Mouse (Mus musculus): ENCODE results near the gene Ttc3. TPM values are rescaled to one million over a fixed set of nuclear protein-coding genes. Genes with fewer than 3 reads are reported as not detected.

Ttc3 gene
- polyA plus RNA-seq, 1 experiment from 2014 or later = 68.9 TPM

DNA sequence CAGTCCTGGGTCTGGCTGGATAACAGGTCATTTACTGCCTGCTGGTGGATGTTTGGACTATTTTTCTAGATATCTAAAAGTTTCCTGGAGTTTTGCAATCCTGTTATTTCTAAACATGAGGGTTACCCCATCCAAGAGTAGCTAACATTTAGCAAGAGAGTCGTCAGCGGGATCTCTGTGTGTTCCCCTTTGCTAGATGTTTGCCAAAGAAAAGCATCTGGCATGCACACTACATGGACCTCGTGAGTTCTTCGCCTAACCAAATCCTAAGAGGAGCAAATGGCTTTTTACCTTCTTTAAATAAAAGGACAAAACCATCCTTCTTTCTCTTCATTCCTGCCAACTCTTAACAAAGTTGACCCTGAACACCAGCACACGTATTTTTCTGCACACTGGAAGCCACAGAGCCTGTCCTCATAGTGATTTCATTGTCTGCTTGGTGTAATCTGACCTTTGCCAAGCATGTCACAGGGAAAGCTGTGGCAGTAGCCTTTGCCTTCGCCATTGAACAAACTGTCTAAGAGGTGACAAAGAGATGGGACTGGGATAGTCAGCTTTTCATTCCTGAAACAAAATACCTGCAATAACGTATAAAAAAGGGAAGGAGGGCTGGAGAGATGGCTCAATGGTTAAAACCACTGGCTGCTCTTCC is 23.2 kb upstream of the Ttc3 start:
- Histone ChIP-seq H3K4me1 (ENCODE audit: insufficient read depth, low read depth, low read length) (no peaks in the 10 kb centered on the region), H3K4me2 (replicated peaks; ENCODE audit: low read depth, low read length) (no peak overlapping the region), H3K4me3 (ENCODE audit: low read depth, low read length) (no peak overlapping the region), H3K9me3 (ENCODE audit: low read length) (no peaks in the 10 kb centered on the region), H3K9ac (replicated peaks; ENCODE audit: low read depth) (no peak overlapping the region), H3K36me3 (ENCODE audit: insufficient read depth, low read length) (no peaks in the 10 kb centered on the region), H3K27me3 (replicated peaks; ENCODE audit: insufficient read depth, low read length) (no peaks in the 10 kb centered on the region), H3K27ac (ENCODE audit: low read length) (no peak overlapping the region)
- DNase-seq (ENCODE audit: low spot score) (peak; percentile 80), ATAC-seq (peak; percentile 65)
- TF ChIP-seq EP300 (IDR thresholded peaks at IDR 0.05) (no peak), CTCF (IDR thresholded peaks at IDR 0.05) (0 out of 2 replicates have a peak, but pooled peaks have one; percentile 29)
- WGBS = 44% methylated on average over 7 of the region's 7 CpGs

DNA sequence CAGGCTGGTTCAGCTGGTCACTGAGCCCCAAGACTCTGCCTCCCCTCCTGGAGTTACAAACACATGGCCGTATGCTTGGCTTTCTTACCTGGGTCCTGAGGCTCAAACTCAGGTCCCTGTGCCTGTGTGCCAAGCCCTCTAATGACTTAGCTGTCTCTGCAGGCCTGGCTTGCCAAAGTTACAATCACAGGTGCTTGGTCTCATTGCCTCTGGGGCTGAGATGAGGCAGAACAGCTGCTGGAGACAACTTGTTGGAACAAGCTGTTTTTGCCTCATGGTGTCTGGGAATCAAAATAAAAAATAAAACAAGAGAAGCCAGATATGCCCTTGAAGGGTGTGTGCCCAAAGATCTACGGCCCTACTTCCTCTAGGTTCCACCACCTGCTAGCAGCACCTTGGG is 21.6 kb upstream of the Ttc3 start:
- no peak for ATAC-seq
- H3K4me3 ChIP-seq (ENCODE audit: low read depth, low read length) = no peak overlapping the region
- no peak for TF ChIP-seq EP300 (IDR thresholded peaks at IDR 0.05)
- TF ChIP-seq CTCF (IDR thresholded peaks at IDR 0.05) = no peak
- no peak for DNase-seq (ENCODE audit: low spot score)
- whole genome bisulfite sequencing = 88% methylated on average over 2 of the region's 2 CpGs
- no peak overlapping the region for H3K27ac ChIP-seq (ENCODE audit: low read length)
- no peaks in the 10 kb centered on the region for H3K36me3 ChIP-seq (ENCODE audit: insufficient read depth, low read length)
- H3K9me3 ChIP-seq (ENCODE audit: low read length) = no peaks in the 10 kb centered on the region
- no peak overlapping the region for H3K4me2 ChIP-seq (replicated peaks; ENCODE audit: low read depth, low read length)
- H3K27me3 ChIP-seq (replicated peaks; ENCODE audit: insufficient read depth, low read length) = no peaks in the 10 kb centered on the region
- no peak overlapping the region for H3K9ac ChIP-seq (replicated peaks; ENCODE audit: low read depth)
- no peaks in the 10 kb centered on the region for H3K4me1 ChIP-seq (ENCODE audit: insufficient read depth, low read depth, low read length)

DNA sequence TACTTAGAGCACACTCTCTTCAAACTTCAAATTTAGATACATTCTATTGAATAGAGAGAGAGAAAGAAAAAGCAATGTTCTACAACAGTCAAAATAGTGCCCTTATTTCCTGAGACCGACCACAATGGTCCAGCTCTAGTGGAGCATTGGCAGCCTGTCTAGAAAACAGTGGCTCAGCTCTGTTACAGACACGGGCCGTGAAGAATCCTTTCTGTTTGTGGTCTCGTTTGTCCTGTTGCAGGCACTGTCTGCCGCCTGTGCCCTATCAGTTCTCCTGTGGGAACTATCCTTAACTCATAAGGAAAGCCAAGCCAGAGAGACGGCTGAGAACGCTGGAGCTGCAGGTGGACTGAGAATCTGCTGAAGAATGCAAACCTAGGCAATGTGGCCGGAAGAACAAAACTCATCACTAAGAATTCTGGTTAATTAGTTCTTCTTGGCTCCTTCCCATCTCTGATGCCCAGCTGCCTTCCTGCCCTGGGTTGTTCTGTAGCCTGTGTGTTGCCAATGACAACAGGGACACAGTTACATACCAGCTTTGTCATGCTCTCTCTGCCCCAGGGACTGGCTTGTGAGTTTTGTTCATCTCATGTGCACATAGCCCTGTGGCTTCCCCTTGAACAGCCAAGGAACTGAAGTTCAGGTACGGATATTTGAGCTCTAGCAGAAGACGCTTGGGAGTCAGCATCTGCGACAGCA is 20.7 kb upstream of the Ttc3 start:
- Histone ChIP-seq H3K36me3 (ENCODE audit: insufficient read depth, low read length) (no peaks in the 10 kb centered on the region), H3K27me3 (replicated peaks; ENCODE audit: insufficient read depth, low read length) (no peaks in the 10 kb centered on the region), H3K27ac (ENCODE audit: low read length) (no peak overlapping the region), H3K4me1 (ENCODE audit: insufficient read depth, low read depth, low read length) (no peaks in the 10 kb centered on the region), H3K4me2 (replicated peaks; ENCODE audit: low read depth, low read length) (no peak overlapping the region), H3K4me3 (ENCODE audit: low read depth, low read length) (no peak overlapping the region), H3K9me3 (ENCODE audit: low read length) (no peaks in the 10 kb centered on the region), H3K9ac (replicated peaks; ENCODE audit: low read depth) (no peak overlapping the region)
- 62% methylated on average over 11 of the region's 11 CpGs for WGBS
- ATAC-seq (no peak), DNase-seq (ENCODE audit: low spot score) (no peak)
- TF ChIP-seq EP300 (IDR thresholded peaks at IDR 0.05) (no peak), CTCF (IDR thresholded peaks at IDR 0.05) (no peak)

DNA sequence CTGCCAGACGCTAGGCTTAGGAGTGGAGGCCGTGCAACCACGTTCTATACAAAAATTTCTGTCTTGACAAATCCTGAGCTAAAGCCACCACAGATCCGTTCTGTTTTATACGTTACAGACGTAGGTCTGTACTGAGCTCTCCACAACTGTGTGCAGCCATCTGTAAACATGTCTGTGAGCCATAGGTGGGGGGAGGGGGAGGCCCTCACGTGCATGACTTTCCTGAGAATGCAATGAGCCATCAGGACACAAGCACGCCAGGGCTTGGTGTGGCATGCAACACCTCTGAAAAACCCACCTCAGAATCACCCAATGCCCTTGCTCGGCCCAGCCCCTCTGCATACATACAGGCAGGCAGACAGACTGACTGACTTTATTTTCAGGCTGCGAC is 20.1 kb upstream of the Ttc3 start:
- Histone ChIP-seq H3K9me3 (ENCODE audit: low read length) (no peaks in the 10 kb centered on the region), H3K4me3 (ENCODE audit: low read depth, low read length) (no peak overlapping the region), H3K27ac (ENCODE audit: low read length) (no peak overlapping the region), H3K36me3 (ENCODE audit: insufficient read depth, low read length) (no peaks in the 10 kb centered on the region), H3K4me2 (replicated peaks; ENCODE audit: low read depth, low read length) (no peak overlapping the region), H3K4me1 (ENCODE audit: insufficient read depth, low read depth, low read length) (no peaks in the 10 kb centered on the region), H3K27me3 (replicated peaks; ENCODE audit: insufficient read depth, low read length) (no peaks in the 10 kb centered on the region), H3K9ac (replicated peaks; ENCODE audit: low read depth) (no peak overlapping the region)
- DNase-seq (ENCODE audit: low spot score) (no peak), ATAC-seq (no peak)
- no peak for TF ChIP-seq EP300 (IDR thresholded peaks at IDR 0.05)
- TF ChIP-seq CTCF (IDR thresholded peaks at IDR 0.05) = no peak
- WGBS = 55% methylated on average over 10 of the region's 10 CpGs

DNA sequence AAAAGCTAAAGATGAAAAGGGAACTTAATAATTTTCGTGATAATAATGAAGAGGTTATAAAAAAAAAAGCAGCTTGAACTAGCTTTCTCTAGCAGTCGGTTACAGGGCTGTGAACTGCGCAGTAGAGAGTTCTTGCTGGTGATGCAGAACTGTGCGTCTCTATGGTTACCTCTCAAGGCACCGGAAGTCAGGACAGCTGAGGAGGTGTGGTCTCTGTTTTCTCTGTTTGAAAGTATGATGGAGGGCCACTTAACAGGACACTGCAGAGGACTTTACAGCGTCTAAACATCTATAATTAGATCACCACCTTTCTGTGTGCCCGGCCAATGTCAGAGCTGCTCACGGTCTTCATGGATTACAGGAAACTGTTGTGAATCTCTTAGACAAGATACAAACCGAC is 16.0 kb upstream of the Ttc3 start:
- no peak overlapping the region for H3K27ac ChIP-seq (ENCODE audit: low read length)
- WGBS = 11% methylated on average over 9 of the region's 9 CpGs

DNA sequence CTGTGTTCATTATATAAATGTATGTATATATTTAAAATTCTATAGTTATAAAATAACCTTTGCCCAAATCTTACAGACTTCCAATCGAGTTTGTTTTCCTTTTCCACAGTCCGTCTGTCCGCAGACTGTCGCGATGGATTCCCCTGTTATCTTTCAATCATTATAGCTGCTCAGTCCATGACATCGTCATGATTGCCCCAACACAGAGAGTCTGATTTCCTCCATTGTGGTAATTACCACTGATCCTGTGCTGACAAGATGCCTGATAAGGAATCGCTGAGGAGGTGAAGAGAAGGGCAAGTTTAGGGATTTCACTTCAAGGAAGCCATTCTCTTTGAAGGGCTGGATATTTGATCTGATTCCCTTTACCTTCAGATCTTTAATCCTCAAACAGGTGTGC is 14.4 kb upstream of the Ttc3 start:
- WGBS = 19% methylated on average over 7 of the region's 7 CpGs
- no peak for TF ChIP-seq EP300 (IDR thresholded peaks at IDR 0.05)
- TF ChIP-seq CTCF (IDR thresholded peaks at IDR 0.05) = no peak

More for the DNA sequence above, 16.0 kb upstream of the Ttc3 start:
- no peak overlapping the region for H3K9ac ChIP-seq (replicated peaks; ENCODE audit: low read depth)
- no peaks in the 10 kb centered on the region for H3K27me3 ChIP-seq (replicated peaks; ENCODE audit: insufficient read depth, low read length)
- H3K4me2 ChIP-seq (replicated peaks; ENCODE audit: low read depth, low read length) = no peak overlapping the region
- TF ChIP-seq EP300 (IDR thresholded peaks at IDR 0.05) (no peak), CTCF (IDR thresholded peaks at IDR 0.05) (no peak)
- ATAC-seq = peak; percentile 41
- H3K4me1 ChIP-seq (ENCODE audit: insufficient read depth, low read depth, low read length) = no peaks in the 10 kb centered on the region
- DNase-seq (ENCODE audit: low spot score) = peak; percentile 44
- H3K9me3 ChIP-seq (ENCODE audit: low read length) = no peaks in the 10 kb centered on the region
- no peaks in the 10 kb centered on the region for H3K36me3 ChIP-seq (ENCODE audit: insufficient read depth, low read length)
- no peak overlapping the region for H3K4me3 ChIP-seq (ENCODE audit: low read depth, low read length)

More for the DNA sequence above, 14.4 kb upstream of the Ttc3 start:
- DNase-seq (ENCODE audit: low spot score) = no peak
- H3K4me1 ChIP-seq (ENCODE audit: insufficient read depth, low read depth, low read length) = no peaks in the 10 kb centered on the region
- no peak overlapping the region for H3K27ac ChIP-seq (ENCODE audit: low read length)
- no peaks in the 10 kb centered on the region for H3K36me3 ChIP-seq (ENCODE audit: insufficient read depth, low read length)
- H3K4me2 ChIP-seq (replicated peaks; ENCODE audit: low read depth, low read length) = no peak overlapping the region
- H3K9ac ChIP-seq (replicated peaks; ENCODE audit: low read depth) = no peak overlapping the region
- ATAC-seq = no peak
- no peaks in the 10 kb centered on the region for H3K9me3 ChIP-seq (ENCODE audit: low read length)
- no peaks in the 10 kb centered on the region for H3K27me3 ChIP-seq (replicated peaks; ENCODE audit: insufficient read depth, low read length)
- H3K4me3 ChIP-seq (ENCODE audit: low read depth, low read length) = no peak overlapping the region

All from lung, postnatal 0 days (tissue).